Mouse (Mus musculus) kidney, adult 8-10 months (tissue): Measurements from ENCODE around the gene Gm43064.

Experiments used
- DNase-seq, 2 experiments: peaks; one replicate each; pipeline ENCODE4 v3.0.0; 2022

Gene Gm43064

GRCm38 (mm10) chr3:103857036-103857805 is 47.8 kb downstream of the Gm43064 start:
- no peak for DNase-seq

- no peak for DNase-seq
These were observed 48.7 kb downstream of the Gm43064 start for GRCm38 (mm10) chr3:103857977-103858563.

GRCm38 (mm10) chr3:103858881-103859801 is 49.8 kb downstream of the Gm43064 start, which contains the start of gene Ptpn22:
Gene Ptpn22, plus strand, starts transcription at chr3:103859795.
- peak in 1 of 2 experiments; percentile 21 for DNase-seq

- DNase-seq = peak in 1 of 2 experiments; percentile 43
These were observed 50.5 kb downstream of the Gm43064 start for GRCm38 (mm10) chr3:103859851-103860391.

- no peak for DNase-seq
These were observed 53.4 kb downstream of the Gm43064 start for GRCm38 (mm10) chr3:103862721-103863220.

- peak; percentile 39 to 42 for DNase-seq
These were observed 54.8 kb downstream of the Gm43064 start for GRCm38 (mm10) chr3:103864200-103864599.

GRCm38 (mm10) chr3:103867424-103867971 is 58.1 kb downstream of the Gm43064 start:
- DNase-seq = no peak

GRCm38 (mm10) chr3:103868008-103868407 is 58.6 kb downstream of the Gm43064 start:
- no peak for DNase-seq

GRCm38 (mm10) chr3:103872663-103873098 is 63.3 kb downstream of the Gm43064 start:
- no peak for DNase-seq

- no peak for DNase-seq
These were observed 65.0 kb downstream of the Gm43064 start for GRCm38 (mm10) chr3:103874329-103874728.

- DNase-seq = no peak
These were observed 76.6 kb downstream of the Gm43064 start for GRCm38 (mm10) chr3:103885946-103886345.

- peak; percentile 17 to 23 for DNase-seq
These were observed 78.2 kb downstream of the Gm43064 start for GRCm38 (mm10) chr3:103887581-103887980.
